Mouse (Mus musculus): Measurements from ENCODE around the gene Sik2.

DNA sequence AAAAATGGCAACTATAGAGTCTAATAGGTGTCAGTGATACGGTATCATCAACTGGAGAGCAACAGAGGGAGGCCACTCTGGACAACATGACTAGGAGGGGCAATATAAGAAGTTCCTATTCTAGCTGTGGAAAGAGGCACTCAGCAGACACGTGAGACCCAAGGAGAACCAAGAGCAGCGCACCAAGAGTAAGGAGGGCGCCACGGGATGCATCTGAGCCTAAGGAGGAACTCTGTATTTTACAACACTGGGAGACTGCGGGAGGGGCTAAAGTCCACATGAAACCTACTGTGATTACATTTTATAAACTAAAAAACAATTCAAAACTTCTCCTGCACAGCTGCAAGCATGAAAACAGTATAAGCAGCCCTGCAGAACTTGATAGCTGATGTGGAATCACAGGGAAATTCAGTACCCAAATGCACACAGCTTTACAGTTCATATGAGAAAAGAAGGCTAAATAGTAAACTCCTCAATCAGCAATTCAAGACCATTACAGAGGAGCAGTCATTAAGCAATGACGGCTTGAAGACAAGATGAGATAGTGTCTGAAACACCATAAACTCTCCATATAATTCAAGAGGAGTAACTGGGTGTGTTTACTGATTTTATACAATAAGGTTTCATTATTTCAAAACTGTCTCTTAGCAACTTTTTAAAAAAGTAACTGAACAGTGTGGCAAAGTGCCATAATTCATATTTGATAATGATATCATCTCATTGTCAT lies 60.6 kb downstream of the Sik2 start:
- TF ChIP-seq CTCF (IDR thresholded peaks at IDR 0.05; ENCODE audit: low read depth, low read length) (no peak), POLR2A (IDR thresholded peaks at IDR 0.05; ENCODE audit: borderline replicate concordance, low read depth, low read length) (no peak)

Measured in bone marrow macrophage, adult 2 months (primary cell).